9 mouse cellular contexts compared by ENCODE assay signal in the genomic region with DNA sequence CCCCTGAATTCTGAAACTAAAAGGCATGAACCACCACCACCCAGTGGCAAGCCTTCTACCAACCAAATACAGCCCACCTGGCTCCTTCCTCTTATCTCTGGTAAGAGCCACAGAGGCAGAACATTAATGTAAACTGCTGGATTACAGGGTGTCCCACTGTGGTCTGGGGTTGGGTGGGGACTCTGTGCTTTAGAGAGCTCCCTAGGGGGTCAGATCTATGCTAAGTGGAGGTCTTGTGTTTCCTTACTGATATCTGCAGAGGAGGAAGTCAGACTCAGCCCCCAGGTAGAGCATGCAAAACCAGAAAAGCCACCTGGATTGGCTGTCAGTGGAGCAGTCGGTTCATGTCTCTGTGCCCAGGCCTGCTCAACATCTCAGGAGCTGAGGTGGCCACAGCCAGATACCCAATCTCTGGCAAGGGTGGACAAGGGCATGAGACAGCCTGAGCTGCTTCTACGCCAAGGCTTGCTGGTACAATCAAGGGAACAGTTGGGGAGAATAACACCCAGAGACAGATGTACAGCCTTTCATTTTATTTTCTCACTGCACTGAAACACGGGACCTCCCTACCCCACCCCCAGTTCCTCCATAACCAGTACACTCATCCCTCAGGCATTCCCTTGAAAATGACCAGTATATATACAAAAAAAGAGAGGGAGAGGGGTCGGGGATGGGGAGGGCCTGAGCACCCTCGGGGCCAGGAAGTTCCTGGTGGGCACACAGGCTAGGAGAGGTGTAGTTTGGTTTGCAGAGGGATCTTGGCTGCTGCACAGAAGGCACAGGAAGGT. TPM values are rescaled to one million over a fixed set of nuclear protein-coding genes. Genes with fewer than 3 reads are reported as not detected.
DNase-seq lines count a peak whose midpoint lies in the region; ATAC-seq and TF ChIP-seq lines count a peak whose summit lies in the region.
"Had no signal": no experiment of that assay in that cellular context is flagged by ENCODE, and none has a peak within 500 bp of the region (broad histone marks: within the 10 kb centered on the region; RNA-seq: fewer than 3 reads in every experiment).

No protein-coding gene starts in this region.

- H3K27ac ChIP-seq in lung, embryonic 15.5 days: peak overlapping the region; percentile 50; the same call in 1 of the 2 replicates
- H3K27ac ChIP-seq in forebrain, embryonic 14.5 days (ENCODE audit: low read depth, low read length): no peak overlapping the region
- H3K27ac ChIP-seq: liver, embryonic 14.5 days had no signal

- in situ Hi-C loops in Patski (cut with MboI; ENCODE audit: low pct_unique_long_range_greater_than_20kb): no loop called here

- no peak for TF ChIP-seq CTCF in Patski (IDR thresholded peaks at IDR 0.05)

- no peaks in the 10 kb centered on the region for H3K79me2 ChIP-seq in myocyte (ENCODE audit: control insufficient read depth, insufficient read depth)

- no peak overlapping the region for H3K4me3 ChIP-seq in lung, embryonic 15.5 days
- no peak overlapping the region for H3K4me3 ChIP-seq in forebrain, embryonic 14.5 days (ENCODE audit: low read depth, low read length)
- H3K4me3 ChIP-seq in myocyte: no peak overlapping the region

- H3ac ChIP-seq in myocyte (ENCODE audit: control insufficient read depth, insufficient read length): no peak overlapping the region

- H3K9ac ChIP-seq in lung, embryonic 15.5 days: no peak overlapping the region
- H3K9ac ChIP-seq in forebrain, embryonic 14.5 days (ENCODE audit: low read length): peak overlapping the region; percentile 58
- H3K9ac ChIP-seq: liver, embryonic 14.5 days had no signal

- 40% methylated on average over 5 of the region's 5 CpGs for WGBS in lung, embryonic 15.5 days
- WGBS in forebrain, embryonic 14.5 days: 68% methylated on average over 5 of the region's 5 CpGs

- no peaks in the 10 kb centered on the region for H3K27me3 ChIP-seq in lung, embryonic 15.5 days
- H3K27me3 ChIP-seq in Patski: peaks cover 13% of the 10 kb centered on the region
- no peaks in the 10 kb centered on the region for H3K27me3 ChIP-seq in forebrain, embryonic 14.5 days (replicated peaks; ENCODE audit: control insufficient read depth, insufficient read depth, low read length)
- H3K27me3 ChIP-seq in myocyte (ENCODE audit: control insufficient read depth, insufficient read depth, insufficient read length): no peaks in the 10 kb centered on the region
- H3K27me3 ChIP-seq: hindbrain, embryonic 15.5 days had no signal

- ATAC-seq in lung, embryonic 15.5 days (ENCODE audit: borderline replicate concordance, extremely low read depth, low FRiP score, low TSS enrichment): 0 out of 2 replicates have a peak, but pooled peaks have one; percentile 3
- ATAC-seq in Patski: peak; percentile 24
- ATAC-seq in forebrain, embryonic 14.5 days: no peak

- no peak for TF ChIP-seq POLR2A in myocyte (IDR thresholded peaks at IDR 0.05; ENCODE audit: insufficient read length, low read depth)

- H3K36me3 ChIP-seq in lung, embryonic 15.5 days: peaks cover 7% of the 10 kb centered on the region; the same call in 1 of the 2 replicates
- no peaks in the 10 kb centered on the region for H3K36me3 ChIP-seq in forebrain, embryonic 14.5 days (ENCODE audit: control insufficient read depth, insufficient read depth, low read length)
- peaks cover 11% of the 10 kb centered on the region for H3K36me3 ChIP-seq in myocyte (ENCODE audit: control insufficient read depth, insufficient read depth)
- H3K36me3 ChIP-seq: hindbrain, embryonic 15.5 days had no signal

- POLR2A ChIA-PET in Patski (lab: Charles Lee): interaction anchor here (0.5 kb wide), 1 partner anchor 50 kb away, joined by 3 read pairs; no protein-coding TSS in a partner anchor

- DNase-seq in lung, postnatal 4 days: no peak
- DNase-seq in Patski (ENCODE audit: low read depth, low spot score): no peak
- DNase-seq in forebrain, embryonic 14.5 days (ENCODE audit: low spot score): no peak
- DNase-seq in left cerebral cortex, adult 8-10 months (ENCODE audit: low spot score in 2 of 2): no peak
- DNase-seq in left cerebral cortex, adult 9 months (ENCODE audit: low spot score in 2 of 2): no peak

- H3K4me2 ChIP-seq in lung, embryonic 15.5 days: no peak overlapping the region
- H3K4me2 ChIP-seq in forebrain, embryonic 14.5 days (ENCODE audit: low read length): no peak overlapping the region
- peak overlapping the region; percentile 53 for H3K4me2 ChIP-seq in myocyte (ENCODE audit: low read depth)

- CTCF ChIA-PET in Patski (lab: Charles Lee): interaction anchor here (1.5 to 1.8 kb wide), 2 partner anchors 11 to 28 kb away, joined by 4 to 6 read pairs; partner anchors contain the start of gene Capn1

- peaks cover 20% of the 10 kb centered on the region for H3K4me1 ChIP-seq in lung, embryonic 15.5 days
- H3K4me1 ChIP-seq in forebrain, embryonic 14.5 days (ENCODE audit: control insufficient read depth, insufficient read depth, low read length): peaks cover 4% of the 10 kb centered on the region; the same call in 1 of the 2 replicates

- no peaks in the 10 kb centered on the region for H3K9me3 ChIP-seq in lung, embryonic 15.5 days
- H3K9me3 ChIP-seq in forebrain, embryonic 14.5 days (replicated peaks; ENCODE audit: control insufficient read depth, low read length): no peaks in the 10 kb centered on the region
- H3K9me3 ChIP-seq: hindbrain, embryonic 15.5 days had no signal

TF ChIP-seq in myocyte, 11 proteins besides CTCF, POLR2A, EP300 and RAD21:
- TF ChIP-seq TCF12 (IDR thresholded peaks at IDR 0.05; ENCODE audit: insufficient read depth, poor library complexity, severe bottlenecking) (no peak), MYOD1 (IDR thresholded peaks at IDR 0.05; ENCODE audit: control insufficient read depth in 1 of 3, insufficient read length in 2 of 3, low read depth in 2 of 3) (peak in 1 of 3 experiments; percentile 4), E2F4 (IDR thresholded peaks at IDR 0.05; ENCODE audit: insufficient read depth) (no peak), MAX (IDR thresholded peaks at IDR 0.05; ENCODE audit: low read depth) (no peak), POLR2AphosphoS2 (IDR thresholded peaks at IDR 0.05; ENCODE audit: insufficient read length, low read depth) (no peak), REST (IDR thresholded peaks at IDR 0.05; ENCODE audit: insufficient read depth, insufficient read length) (no peak)

RNA-seq across cellular contexts. Expression of gene Slc22a20, which starts 2.3 kb away (rescaled TPM):
- polyA plus RNA-seq in lung, embryonic 15.5 days (2015; fragmentation: Nextera tagmentation; extraction: Ambion mirVana): not detected in 2 replicates
- not detected for polyA plus RNA-seq in Patski (2021)
- polyA plus RNA-seq in forebrain, embryonic 14.5 days (2014; fragmentation: Nextera tagmentation; extraction: Ambion mirVana): not detected in 2 replicates
- not detected for polyA plus RNA-seq in myocyte (2012; fragmentation: generic; extraction: Trizol)
- total RNA-seq in left cerebral cortex, adult 8-10 months (2022): not detected
- polyA plus RNA-seq: hindbrain, embryonic 15.5 days had no signal

RNA-seq across cellular contexts. Expression of gene Pola2, which starts 24.2 kb away (rescaled TPM):
- 72.3 and 75.3 TPM in 2 replicates for polyA plus RNA-seq in lung, embryonic 15.5 days (2015; fragmentation: Nextera tagmentation; extraction: Ambion mirVana)
- polyA plus RNA-seq in Patski (2021) (24.0 TPM), myocyte (2012; fragmentation: generic; extraction: Trizol) (11.9 TPM)
- 35.5 and 41.1 TPM in 2 replicates for polyA plus RNA-seq in forebrain, embryonic 14.5 days (2014; fragmentation: Nextera tagmentation; extraction: Ambion mirVana)
- 1 to 10 TPM; 4.4 to 6.6 (median 5.6) TPM for total RNA-seq in left cerebral cortex, adult 8-10 months (2022)

RNA-seq across cellular contexts. Expression of gene Capn1, which starts 27.5 kb away (rescaled TPM):
- 8.8 and 11.6 TPM in 2 replicates for polyA plus RNA-seq in lung, embryonic 15.5 days (2015; fragmentation: Nextera tagmentation; extraction: Ambion mirVana)
- 70.4 TPM for polyA plus RNA-seq in Patski (2021)
- polyA plus RNA-seq in forebrain, embryonic 14.5 days (2014; fragmentation: Nextera tagmentation; extraction: Ambion mirVana): 2.4 TPM in 2 replicates
- 110 TPM for polyA plus RNA-seq in myocyte (2012; fragmentation: generic; extraction: Trizol)
- total RNA-seq in left cerebral cortex, adult 8-10 months (2022): 10 to 100 TPM; 25.6 to 31.5 (median 28.0) TPM

RNA-seq across cellular contexts. Expression of gene Syvn1, which starts 58.2 kb away (rescaled TPM):
- 24.3 and 25.8 TPM in 2 replicates for polyA plus RNA-seq in lung, embryonic 15.5 days (2015; fragmentation: Nextera tagmentation; extraction: Ambion mirVana)
- polyA plus RNA-seq in Patski (2021) (55.2 TPM), myocyte (2012; fragmentation: generic; extraction: Trizol) (24.3 TPM)
- 17.6 and 20.2 TPM in 2 replicates for polyA plus RNA-seq in forebrain, embryonic 14.5 days (2014; fragmentation: Nextera tagmentation; extraction: Ambion mirVana)
- 10 to 100 TPM; 35.7 to 40.3 (median 37.6) TPM for total RNA-seq in left cerebral cortex, adult 8-10 months (2022)
